Mouse (Mus musculus) myocyte (in vitro differentiated cells): ENCODE data around the gene Uncx. TPM values are rescaled to one million over a fixed set of nuclear protein-coding genes. Genes with fewer than 3 reads are reported as not detected.

Source experiments
- H3K27me3 ChIP-seq: one replicate; pipeline ENCODE4 v1.6.1; 2011; ENCODE audit not compliant: control insufficient read depth, insufficient read depth, insufficient read length
- H3K36me3 ChIP-seq: one replicate; pipeline ENCODE4 v1.6.1; 2011; ENCODE audit not compliant: control insufficient read depth, insufficient read depth
- H3K4me2 ChIP-seq: one replicate; pipeline ENCODE4 v1.6.1; 2011; ENCODE audit warnings: low read depth, control low read depth
- H3K4me3 ChIP-seq: one replicate; pipeline ENCODE4 v1.5.1; 2011; ENCODE audit warnings: mild to moderate bottlenecking, control low read depth, moderate library complexity
- H3K79me2 ChIP-seq: one replicate; pipeline ENCODE4 v1.6.1; 2011; ENCODE audit not compliant: control insufficient read depth, insufficient read depth
- H3ac ChIP-seq: one replicate; pipeline ENCODE4 v1.6.1; 2011; ENCODE audit not compliant: control insufficient read depth, insufficient read length
- CEBPB ChIP-seq: IDR thresholded peaks from 2 replicates; pipeline ENCODE4 v1.6.1; 2011; ENCODE audit warnings: mild to moderate bottlenecking, moderate library complexity; ENCODE audit not compliant: poor library complexity, insufficient read depth, severe bottlenecking
- E2F4 ChIP-seq: IDR thresholded peaks from one replicate; pipeline ENCODE4 v1.6.1; 2011; ENCODE audit warnings: mild to moderate bottlenecking, control low read depth, moderate library complexity; ENCODE audit not compliant: insufficient read depth
- MAX ChIP-seq: IDR thresholded peaks from one replicate; pipeline ENCODE4 v1.6.1; 2011; ENCODE audit warnings: low read depth, mild to moderate bottlenecking, control low read depth
- MYOD1 ChIP-seq, 3 experiments: IDR thresholded peaks; one replicate each; pipeline ENCODE4 v1.6.1; 2011; ENCODE audit warnings: control low read depth in 2 of 3, low read depth in 2 of 3, mild to moderate bottlenecking in 2 of 3, moderate library complexity in 1 of 3; ENCODE audit not compliant: insufficient read length in 2 of 3, control insufficient read depth in 1 of 3
- MYOG ChIP-seq, 3 experiments: IDR thresholded peaks; one replicate each; pipeline ENCODE4 v1.6.1; 2011; ENCODE audit warnings: control low read depth in 2 of 3, low read depth in 2 of 3, mild to moderate bottlenecking in 2 of 3; ENCODE audit not compliant: insufficient read length in 2 of 3, control insufficient read depth in 1 of 3, insufficient read depth in 1 of 3
- POLR2A ChIP-seq: IDR thresholded peaks from one replicate; pipeline ENCODE4 v1.6.1; 2011; ENCODE audit warnings: low read depth, mild to moderate bottlenecking, control low read depth, moderate library complexity; ENCODE audit not compliant: insufficient read length
- POLR2AphosphoS2 ChIP-seq: IDR thresholded peaks from one replicate; pipeline ENCODE4 v1.6.1; 2011; ENCODE audit warnings: low read depth, control low read depth; ENCODE audit not compliant: insufficient read length
- REST ChIP-seq: IDR thresholded peaks from one replicate; pipeline ENCODE4 v1.6.1; 2011; ENCODE audit warnings: mild to moderate bottlenecking, control low read depth, moderate library complexity; ENCODE audit not compliant: insufficient read depth, insufficient read length
- SRF ChIP-seq: IDR thresholded peaks from one replicate; pipeline ENCODE4 v1.6.1; 2011; ENCODE audit warnings: low read depth; ENCODE audit not compliant: control insufficient read depth, insufficient read length
- TCF12 ChIP-seq: IDR thresholded peaks from one replicate; pipeline ENCODE4 v1.6.1; 2011; ENCODE audit warnings: mild to moderate bottlenecking, control low read depth; ENCODE audit not compliant: poor library complexity, insufficient read depth, severe bottlenecking
- TCF3 ChIP-seq: IDR thresholded peaks from one replicate; pipeline ENCODE4 v1.6.1; 2011; ENCODE audit warnings: low read depth, control low read depth; ENCODE audit not compliant: insufficient read length
- USF1 ChIP-seq: IDR thresholded peaks from one replicate; pipeline ENCODE4 v1.6.1; 2011; ENCODE audit warnings: low read depth, mild to moderate bottlenecking, control low read depth, moderate library complexity
- polyA plus RNA-seq: library from polyadenylated mRNA; unstranded; fragments of >200 nt; fragmentation: generic; extraction: Trizol; gene quantifications from one replicate; pipeline ENCODE4 v1.2.1, GENCODE M21; 2012; ENCODE audit warnings: missing spikeins

Uncx gene
- polyA plus RNA-seq, 1 experiment: not detected

DNA sequence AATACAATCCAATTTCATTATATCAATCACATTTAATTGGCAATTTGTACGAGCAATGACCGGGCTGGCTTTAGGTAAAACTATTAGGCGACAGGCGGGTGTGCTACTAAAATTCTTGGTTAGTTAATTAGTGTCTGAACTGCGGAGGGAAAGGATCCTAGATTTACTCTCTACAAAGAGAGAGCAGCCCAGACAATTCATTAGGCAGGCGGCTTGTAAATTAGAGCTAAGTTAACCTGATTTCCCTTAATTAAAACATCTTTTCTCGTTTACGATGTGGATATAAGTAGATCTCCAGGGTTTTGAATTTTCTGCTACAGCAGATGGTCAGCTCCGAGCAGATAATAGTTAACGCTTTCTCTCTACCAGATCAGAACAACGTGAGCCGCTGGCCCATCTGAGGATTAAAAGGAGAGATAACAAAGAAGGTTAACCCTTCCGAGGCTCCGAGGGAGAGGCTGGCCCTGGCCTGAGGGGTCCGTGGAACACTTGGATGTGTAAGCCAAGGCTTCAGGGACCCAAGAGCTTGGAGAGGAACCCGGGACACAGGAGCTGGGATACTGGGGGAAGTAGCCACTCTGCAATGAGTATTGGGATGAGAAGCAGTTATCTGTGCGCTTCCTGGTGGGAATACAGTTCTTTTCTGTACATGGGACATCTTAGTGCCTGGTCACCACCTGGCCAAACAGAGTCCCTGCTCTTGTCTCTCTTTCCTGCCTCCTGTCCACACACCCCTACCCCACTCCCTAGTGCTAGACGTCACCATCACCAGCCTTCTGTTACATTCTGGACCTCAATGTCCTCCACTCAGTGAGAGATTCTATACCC lies 6.2 kb upstream of the Uncx start:
- no peak overlapping the region for H3K4me3 ChIP-seq
- no peak overlapping the region for H3ac ChIP-seq
- H3K36me3 ChIP-seq: no peaks in the 10 kb centered on the region
- no peak overlapping the region for H3K4me2 ChIP-seq
- TF ChIP-seq CEBPB (no peak), POLR2AphosphoS2 (no peak), TCF12 (no peak), MYOD1 (IDR thresholded peaks at IDR 0.05; ENCODE audit: control insufficient read depth in 1 of 3, insufficient read length in 2 of 3, low read depth in 2 of 3) (no peak), REST (no peak), TCF3 (no peak), MYOG (IDR thresholded peaks at IDR 0.05; ENCODE audit: control insufficient read depth in 1 of 3, insufficient read depth in 1 of 3, insufficient read length in 2 of 3, low read depth in 2 of 3) (no peak), POLR2A (no peak), MAX (no peak), SRF (no peak), E2F4 (no peak), USF1 (no peak)
- no peaks in the 10 kb centered on the region for H3K79me2 ChIP-seq
- H3K27me3 ChIP-seq: peaks cover 62% of the 10 kb centered on the region

- Histone ChIP-seq H3K4me2 (no peak overlapping the region), H3ac (no peak overlapping the region), H3K36me3 (no peaks in the 10 kb centered on the region), H3K4me3 (no peak overlapping the region), H3K27me3 (peaks cover 63% of the 10 kb centered on the region), H3K79me2 (no peaks in the 10 kb centered on the region)
- no peak for TF ChIP-seq E2F4
- no peak for TF ChIP-seq MAX
- TF ChIP-seq SRF: no peak
- no peak for TF ChIP-seq MYOG (IDR thresholded peaks at IDR 0.05; ENCODE audit: control insufficient read depth in 1 of 3, insufficient read depth in 1 of 3, insufficient read length in 2 of 3, low read depth in 2 of 3)
- no peak for TF ChIP-seq CEBPB
- TF ChIP-seq USF1: no peak
- TF ChIP-seq MYOD1 (IDR thresholded peaks at IDR 0.05; ENCODE audit: control insufficient read depth in 1 of 3, insufficient read length in 2 of 3, low read depth in 2 of 3): no peak
- no peak for TF ChIP-seq POLR2A
- TF ChIP-seq REST: no peak
- TF ChIP-seq POLR2AphosphoS2: no peak
- TF ChIP-seq TCF3: no peak
- no peak for TF ChIP-seq TCF12
These were observed 5.6 kb upstream of the Uncx start for GRCm38 (mm10) chr5:139537739-139538135.

- no peak overlapping the region for H3ac ChIP-seq
- no peaks in the 10 kb centered on the region for H3K36me3 ChIP-seq
- no peaks in the 10 kb centered on the region for H3K79me2 ChIP-seq
- TF ChIP-seq USF1: no peak
- TF ChIP-seq TCF12: no peak
- no peak for TF ChIP-seq MAX
- TF ChIP-seq MYOD1 (IDR thresholded peaks at IDR 0.05; ENCODE audit: control insufficient read depth in 1 of 3, insufficient read length in 2 of 3, low read depth in 2 of 3): no peak
- TF ChIP-seq POLR2AphosphoS2: no peak
- TF ChIP-seq CEBPB: no peak
- no peak for TF ChIP-seq MYOG (IDR thresholded peaks at IDR 0.05; ENCODE audit: control insufficient read depth in 1 of 3, insufficient read depth in 1 of 3, insufficient read length in 2 of 3, low read depth in 2 of 3)
- no peak for TF ChIP-seq REST
- TF ChIP-seq POLR2A: no peak
- TF ChIP-seq TCF3: no peak
- TF ChIP-seq SRF: no peak
- TF ChIP-seq E2F4: no peak
- H3K27me3 ChIP-seq: peaks cover 77% of the 10 kb centered on the region
- no peak overlapping the region for H3K4me2 ChIP-seq
- H3K4me3 ChIP-seq: no peak overlapping the region
These were observed 1.9 kb upstream of the Uncx start for GRCm38 (mm10) chr5:139541151-139542042.

DNA sequence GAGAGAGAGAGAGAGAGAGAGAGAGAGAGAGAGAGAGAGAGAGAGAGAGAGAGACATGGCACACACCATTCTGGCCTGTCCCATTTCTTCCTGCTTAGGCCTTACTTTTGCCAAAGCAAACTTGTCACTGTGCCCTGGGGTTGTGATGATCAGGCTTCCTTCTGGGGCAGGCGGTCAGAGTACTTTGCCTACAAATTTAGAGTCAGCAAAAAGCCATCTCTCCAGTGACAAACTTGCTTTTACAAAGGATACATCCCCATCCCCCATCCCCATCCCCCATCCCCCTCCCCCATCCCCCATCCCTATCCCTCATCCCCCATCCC lies 1.3 kb upstream of the Uncx start:
- H3K4me3 ChIP-seq: no peak overlapping the region

More for the DNA sequence above, 1.3 kb upstream of the Uncx start:
- Histone ChIP-seq H3K36me3 (no peaks in the 10 kb centered on the region), H3ac (no peak overlapping the region), H3K79me2 (no peaks in the 10 kb centered on the region), H3K27me3 (peaks cover 77% of the 10 kb centered on the region), H3K4me2 (no peak overlapping the region)
- TF ChIP-seq TCF12 (no peak), SRF (no peak), POLR2A (no peak), E2F4 (no peak), POLR2AphosphoS2 (no peak), REST (no peak), MYOG (IDR thresholded peaks at IDR 0.05; ENCODE audit: control insufficient read depth in 1 of 3, insufficient read depth in 1 of 3, insufficient read length in 2 of 3, low read depth in 2 of 3) (no peak), TCF3 (no peak), MYOD1 (IDR thresholded peaks at IDR 0.05; ENCODE audit: control insufficient read depth in 1 of 3, insufficient read length in 2 of 3, low read depth in 2 of 3) (no peak), USF1 (no peak), MAX (no peak), CEBPB (no peak)
